Mouse (Mus musculus): ENCODE results near the gene Olfr648.

GRCm38 (mm10) chr7:104195885-104196284, 12.7 kb upstream of the Olfr648 start, which contains the start of gene Olfr649:
- TF ChIP-seq CTCF (IDR thresholded peaks at IDR 0.05; ENCODE audit: low read depth, low read length) (no peak), POLR2A (IDR thresholded peaks at IDR 0.05; ENCODE audit: extremely low read depth, insufficient read depth, low read length) (no peak)
